Mouse (Mus musculus) testis, adult 2 months (tissue): Measurements from ENCODE around the gene Crxos. TPM values are rescaled to one million over a fixed set of nuclear protein-coding genes. Genes with fewer than 3 reads are reported as not detected.

Experiments used
- H3K27ac ChIP-seq: fragments of 200-500 bp; 2 replicates; pipeline ENCODE4 v1.5.1; 2012; ENCODE audit warnings: low read depth, low read length; ENCODE audit not compliant: control insufficient read depth, insufficient read depth
- H3K27me3 ChIP-seq: fragments of 200-500 bp; 2 replicates; pipeline ENCODE4 v1.6.1; 2012; ENCODE audit warnings: mild to moderate bottlenecking, low read length, moderate library complexity; ENCODE audit not compliant: control insufficient read depth, insufficient read depth
- H3K36me3 ChIP-seq: fragments of 200-500 bp; 2 replicates; pipeline ENCODE4 v1.6.1; 2012; ENCODE audit warnings: mild to moderate bottlenecking, low read length; ENCODE audit not compliant: control insufficient read depth, insufficient read depth
- H3K4me1 ChIP-seq: fragments of 200-500 bp; 2 replicates; pipeline ENCODE4 v1.6.1; 2012; ENCODE audit warnings: low read length; ENCODE audit not compliant: control insufficient read depth, insufficient read depth
- H3K4me3 ChIP-seq: fragments of 200-500 bp; 2 replicates; pipeline ENCODE4 v1.5.1; 2012; ENCODE audit warnings: low read depth, mild to moderate bottlenecking, low read length, moderate library complexity, mixed read lengths; ENCODE audit not compliant: control insufficient read depth
- CTCF ChIP-seq: fragments of 200-500 bp; IDR thresholded peaks from 2 replicates; pipeline ENCODE4 v1.5.1; 2012; ENCODE audit warnings: low read depth, mild to moderate bottlenecking, inconsistent platforms, low read length, moderate library complexity; ENCODE audit not compliant: control insufficient read depth, insufficient read depth, insufficient replicate concordance
- POLR2A ChIP-seq: fragments of 200-500 bp; IDR thresholded peaks from 2 replicates; pipeline ENCODE4 v1.6.1; 2012; ENCODE audit warnings: low read depth, mild to moderate bottlenecking, inconsistent platforms, low read length, moderate library complexity; ENCODE audit not compliant: control insufficient read depth
- polyA plus RNA-seq: library from polyadenylated mRNA; depleted of rRNA; stranded (reverse); fragments of >200 nt; gene quantifications from 2 replicates; pipeline ENCODE4 v1.2.3, GENCODE M21; 2012; rRNA removed

Crxos gene
- polyA plus RNA-seq, 1 experiment = not detected

- TF ChIP-seq POLR2A (no peak), CTCF (no peak)
- H3K27me3 ChIP-seq = no peaks in the 10 kb centered on the region
- H3K27ac ChIP-seq = no peak overlapping the region
- no peak overlapping the region for H3K4me3 ChIP-seq
- H3K36me3 ChIP-seq = no peaks in the 10 kb centered on the region
- H3K4me1 ChIP-seq = peaks cover 11% of the 10 kb centered on the region
These were observed 70.0 kb downstream of the Crxos start for GRCm38 (mm10) chr7:15952416-15952815.

Other genes starting within 250 kb of the Crxos start
- gene Obox3, start 242.7 kb upstream of the Crxos start, polyA plus RNA-seq = not detected in 2 replicates
- gene Obox5, start 132.5 kb upstream of the Crxos start, polyA plus RNA-seq = not detected in 2 replicates
- not detected in 2 replicates for gene Obox6, start 42.9 kb upstream of the Crxos start, polyA plus RNA-seq
- gene Crx, start 2.6 kb upstream of the Crxos start, polyA plus RNA-seq = not detected in 2 replicates
- 409 and 443 TPM in 2 replicates for gene Selenow, start 39.8 kb downstream of the Crxos start, polyA plus RNA-seq
- gene Nop53, start 63.5 kb downstream of the Crxos start, polyA plus RNA-seq = 57.2 and 81.1 TPM in 2 replicates
- gene Ehd2, start 85.0 kb downstream of the Crxos start, polyA plus RNA-seq = 3.0 and 3.5 TPM in 2 replicates
- 5.9 and 7.3 TPM in 2 replicates for gene Bicra, start 165.3 kb downstream of the Crxos start, polyA plus RNA-seq
- 98.8 and 100 TPM in 2 replicates for gene Zfp541, start 179.2 kb downstream of the Crxos start, polyA plus RNA-seq
- 134 and 145 TPM in 2 replicates for gene Napa, start 215.8 kb downstream of the Crxos start, polyA plus RNA-seq
- 13.6 and 14.4 TPM in 2 replicates for gene Kptn, start 237.3 kb downstream of the Crxos start, polyA plus RNA-seq
- 34.7 and 35.7 TPM in 2 replicates for gene Slc8a2, start 247.2 kb downstream of the Crxos start, polyA plus RNA-seq